Mouse (Mus musculus): ENCODE measurements around the gene Klhl41.
"Not testable (repeated sequence)": the region's sequence is repeated elsewhere in the genome, so short reads cannot be mapped to it uniquely, and the experiment has no call there.

The Klhl41 gene

GRCm38 (mm10) chr2:69669853-69670252 is at the start of gene Klhl41:
Gene Klhl41, plus strand, starts transcription at chr2:69670120.
- no peak for DNase-seq (ENCODE audit: low spot score)

GRCm38 (mm10) chr2:69629215-69629614 is 40.7 kb upstream of the Klhl41 start:
- DNase-seq (ENCODE audit: low spot score) = peak; percentile 24

DNA sequence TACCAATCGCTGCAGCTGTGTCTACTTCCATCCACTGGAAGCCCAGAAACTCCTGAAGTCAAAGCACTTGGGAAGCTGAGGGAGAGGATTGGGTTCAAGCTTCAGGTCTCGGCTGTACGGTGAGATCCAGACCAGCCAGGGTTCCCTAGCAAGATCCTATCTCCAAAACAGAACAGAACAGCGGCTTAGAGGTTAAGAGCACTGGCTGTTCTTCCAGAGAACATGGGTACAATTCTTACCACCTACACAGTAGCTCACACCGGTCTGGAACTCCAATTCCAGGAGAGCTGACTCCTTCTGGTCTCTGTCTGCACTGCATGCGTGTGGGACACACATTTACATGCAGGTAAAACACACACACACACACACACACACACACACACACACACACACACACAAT is 40.0 kb upstream of the Klhl41 start:
- DNase-seq (ENCODE audit: low spot score) = no peak

- DNase-seq (ENCODE audit: low spot score) = peak; percentile 81
These were observed 39.1 kb upstream of the Klhl41 start for GRCm38 (mm10) chr2:69630792-69631191.

GRCm38 (mm10) chr2:69631449-69631848 is 38.5 kb upstream of the Klhl41 start:
- no peak for DNase-seq (ENCODE audit: low spot score)

GRCm38 (mm10) chr2:69635064-69635701 is 34.7 kb upstream of the Klhl41 start:
- peak; percentile 57 for DNase-seq (ENCODE audit: low spot score)

GRCm38 (mm10) chr2:69635807-69636206 is 34.1 kb upstream of the Klhl41 start:
- peak; percentile 62 for DNase-seq (ENCODE audit: low spot score)

- not testable (repeated sequence) for DNase-seq (ENCODE audit: low spot score)
These were observed 31.9 kb upstream of the Klhl41 start for GRCm38 (mm10) chr2:69637989-69638388.

DNA sequence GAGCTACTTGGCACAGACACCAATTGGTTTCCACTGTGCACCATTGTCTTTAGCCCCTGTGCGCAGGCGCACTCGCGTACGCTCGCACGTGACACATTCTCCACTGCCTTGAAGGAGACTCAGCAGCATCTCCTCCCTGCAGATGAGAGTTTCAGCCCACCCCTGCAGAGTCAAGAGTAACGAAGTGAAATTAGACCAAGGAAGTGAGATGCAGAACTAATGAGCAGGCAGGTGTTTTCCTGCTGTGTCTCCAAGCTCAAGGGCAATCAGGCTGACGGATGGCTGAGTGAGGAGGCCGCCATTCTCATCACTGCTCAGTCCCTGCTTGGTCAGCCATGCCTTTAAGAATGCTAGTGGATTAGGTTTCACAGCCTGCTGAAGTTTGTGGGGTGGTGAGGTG is 29.8 kb upstream of the Klhl41 start:
- DNase-seq (ENCODE audit: low spot score) = no peak

- no peak for DNase-seq (ENCODE audit: low spot score)
These were observed 24.8 kb upstream of the Klhl41 start for GRCm38 (mm10) chr2:69644968-69645617.

DNA sequence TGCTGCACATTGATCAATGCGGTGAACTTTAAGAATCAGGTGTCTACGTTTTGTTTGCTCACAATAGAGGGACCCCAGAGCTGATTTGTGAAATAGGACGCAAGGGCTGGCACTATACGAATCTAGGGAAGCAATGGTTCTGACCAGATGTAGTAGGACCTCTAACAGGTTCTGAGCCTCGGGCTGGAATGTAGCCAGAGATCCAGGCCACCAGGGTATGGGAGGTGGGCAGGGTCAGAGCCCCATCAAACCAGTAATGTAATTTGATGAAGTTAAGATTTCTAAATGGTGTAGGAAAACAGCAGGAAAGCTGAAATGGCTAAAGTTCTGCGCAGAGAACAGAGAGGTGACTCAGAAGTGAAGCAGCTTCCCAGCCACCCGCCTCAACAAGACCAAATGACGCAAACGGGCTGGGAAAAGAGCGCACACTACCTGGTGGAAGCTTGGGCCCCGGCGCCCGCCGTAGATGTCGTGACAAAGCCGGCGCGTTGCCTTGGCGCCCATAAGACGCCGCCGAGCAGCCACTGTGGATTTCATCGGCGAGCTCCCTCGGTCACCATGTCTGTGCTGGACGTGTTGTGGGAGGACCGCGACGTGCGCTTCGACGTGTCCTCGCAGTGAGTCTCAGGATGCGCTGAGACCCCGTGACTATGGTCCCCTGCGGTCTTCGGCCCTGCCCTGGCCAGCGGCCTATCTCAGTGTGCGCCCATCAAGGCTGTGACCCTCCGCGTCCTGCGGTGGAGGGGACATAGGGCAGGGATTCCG is 23.0 kb upstream of the Klhl41 start, which contains the start of gene Bbs5:
TSS of gene Bbs5 (plus strand) at position 446 of the 765 bp plus-strand sequence.
- peak; percentile 92 for DNase-seq (ENCODE audit: low spot score)

DNA sequence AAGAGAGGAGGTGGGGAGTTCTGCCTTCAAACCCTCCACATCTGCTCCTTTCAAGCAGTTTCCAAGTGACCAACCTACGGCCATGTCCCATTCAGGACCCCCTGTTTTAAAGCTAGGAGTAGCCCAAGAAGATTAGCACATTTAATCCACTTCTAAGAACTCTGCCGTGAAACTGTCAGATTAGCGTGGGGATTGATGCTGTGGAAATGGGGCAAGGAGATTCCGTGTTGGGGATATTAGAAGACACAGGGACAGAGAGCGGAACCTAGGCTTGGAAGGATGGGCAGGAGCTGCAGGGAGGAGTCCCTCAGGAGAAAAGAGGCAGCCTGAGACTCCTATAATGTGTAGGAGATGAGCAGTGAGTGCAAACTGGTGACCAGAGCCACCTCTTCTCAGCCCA is 20.2 kb upstream of the Klhl41 start:
- no peak for DNase-seq (ENCODE audit: low spot score)

DNA sequence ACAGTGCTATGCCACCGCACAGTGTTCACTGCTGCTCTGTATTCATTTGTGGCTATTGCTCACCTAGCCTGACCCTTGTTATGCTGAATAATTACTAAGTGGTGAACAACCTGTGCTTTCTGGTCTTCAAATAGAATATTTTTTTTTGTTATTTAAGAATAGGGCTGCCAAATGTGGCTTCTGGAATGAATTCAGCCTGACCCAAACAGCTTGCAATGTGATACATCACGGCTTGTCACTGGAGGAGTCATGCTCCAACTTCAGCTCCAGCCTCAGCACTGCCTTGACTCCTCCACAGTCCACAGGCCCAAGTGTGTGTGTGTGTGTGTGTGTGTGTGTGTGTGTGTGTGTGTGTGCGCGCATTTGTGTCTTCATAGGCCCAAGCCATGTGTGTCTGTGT is 10.6 kb upstream of the Klhl41 start:
- DNase-seq (ENCODE audit: low spot score) = no peak

DNA sequence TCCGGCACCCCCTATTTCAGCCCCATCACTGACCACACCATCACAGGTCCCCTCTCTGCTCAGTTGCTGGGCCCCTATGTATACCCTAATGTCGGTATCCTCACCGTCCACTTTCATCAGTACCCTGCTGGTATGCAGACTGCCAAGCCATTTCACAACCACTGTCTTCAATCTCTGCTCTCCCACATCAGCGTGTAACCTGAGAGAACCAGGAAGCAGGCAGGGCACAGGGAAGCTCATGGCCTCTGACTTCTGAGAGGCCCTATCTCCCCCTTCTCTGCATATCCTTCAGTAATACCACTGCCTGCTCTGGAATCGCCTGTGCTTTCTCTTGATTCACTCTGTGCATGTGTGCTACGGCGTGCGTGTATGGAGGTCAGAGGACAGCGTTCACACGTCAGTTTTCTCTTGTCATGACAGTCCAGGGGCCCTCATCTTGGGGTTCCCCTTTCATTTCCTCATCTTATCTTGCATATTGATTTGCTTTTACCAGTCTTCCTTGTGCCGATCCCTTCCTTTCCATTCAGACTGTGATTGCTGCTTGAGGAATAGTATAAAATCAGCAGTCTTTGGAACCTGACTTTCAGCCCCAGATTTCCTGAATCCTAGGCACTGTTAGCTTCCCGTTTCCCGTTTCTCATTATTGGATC is 6.0 kb upstream of the Klhl41 start:
- DNase-seq (ENCODE audit: low spot score) = no peak

GRCm38 (mm10) chr2:69667656-69668055 is 2.3 kb upstream of the Klhl41 start:
- no peak for DNase-seq (ENCODE audit: low spot score)

DNA sequence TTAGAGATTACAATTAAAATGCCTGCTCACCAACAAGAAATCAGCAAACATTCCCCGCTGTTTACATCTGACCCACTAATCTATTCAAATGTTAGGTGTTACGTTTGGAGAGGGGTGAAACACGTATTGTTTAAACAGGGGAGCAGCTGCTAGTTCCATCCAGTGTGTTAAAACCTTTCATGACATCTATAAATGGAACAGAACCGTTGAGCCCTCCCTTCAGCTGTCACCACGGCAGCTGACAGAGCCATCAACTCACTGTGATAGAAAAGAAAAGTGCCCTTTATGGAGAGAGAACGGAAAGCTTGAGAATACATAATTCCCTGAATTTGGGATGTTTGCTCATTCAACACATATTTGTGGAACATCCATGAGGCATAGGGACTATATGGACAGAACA is 1.5 kb upstream of the Klhl41 start:
- DNase-seq (ENCODE audit: low spot score) = no peak

GRCm38 (mm10) chr2:69673723-69674122 is 3.8 kb downstream of the Klhl41 start:
- DNase-seq (ENCODE audit: low spot score) = no peak

GRCm38 (mm10) chr2:69675266-69675665 is 5.3 kb downstream of the Klhl41 start:
- no peak for DNase-seq (ENCODE audit: low spot score)

DNA sequence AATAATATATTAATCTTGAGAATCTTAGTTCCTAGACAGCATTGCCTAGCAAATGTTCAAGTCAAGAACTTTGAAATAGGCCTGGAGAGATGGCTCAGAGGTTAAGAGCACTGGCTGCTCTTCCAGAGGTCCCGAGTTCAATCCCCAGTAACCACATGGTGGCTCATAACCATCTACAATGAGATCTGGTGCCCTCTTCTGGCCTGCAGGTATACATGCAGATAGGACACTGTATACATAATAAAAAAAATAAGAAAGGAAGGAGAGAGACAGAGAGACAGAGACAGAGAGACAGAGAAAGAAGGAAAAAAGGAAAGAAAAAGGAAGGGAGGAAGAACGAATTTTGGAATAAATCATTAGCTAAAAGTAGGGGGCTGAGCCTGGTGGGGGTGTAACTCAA is 6.8 kb downstream of the Klhl41 start:
- DNase-seq (ENCODE audit: low spot score) = no peak

DNA sequence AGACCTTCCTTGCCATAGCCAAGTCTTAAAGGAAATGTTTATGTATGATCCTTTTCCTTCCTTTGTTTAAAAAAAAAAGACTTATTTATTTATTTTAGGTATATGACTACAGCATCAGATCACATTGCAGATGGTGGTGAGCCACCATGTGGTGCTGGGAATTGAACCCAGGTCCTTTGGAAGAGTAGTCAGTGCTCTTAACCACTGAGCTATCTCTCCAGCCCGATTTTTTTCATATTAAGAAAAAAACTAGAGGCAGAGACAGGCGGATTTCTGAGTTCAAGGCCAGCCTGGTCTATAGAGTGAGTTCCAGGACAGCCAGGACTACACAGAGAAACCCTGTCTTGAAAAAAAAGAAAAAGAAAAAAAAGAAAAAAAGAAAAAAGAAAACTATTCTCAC is 7.3 kb downstream of the Klhl41 start:
- DNase-seq (ENCODE audit: low spot score) = not testable (repeated sequence)

GRCm38 (mm10) chr2:69679990-69680389 is 10.1 kb downstream of the Klhl41 start:
- no peak for DNase-seq (ENCODE audit: low spot score)

DNA sequence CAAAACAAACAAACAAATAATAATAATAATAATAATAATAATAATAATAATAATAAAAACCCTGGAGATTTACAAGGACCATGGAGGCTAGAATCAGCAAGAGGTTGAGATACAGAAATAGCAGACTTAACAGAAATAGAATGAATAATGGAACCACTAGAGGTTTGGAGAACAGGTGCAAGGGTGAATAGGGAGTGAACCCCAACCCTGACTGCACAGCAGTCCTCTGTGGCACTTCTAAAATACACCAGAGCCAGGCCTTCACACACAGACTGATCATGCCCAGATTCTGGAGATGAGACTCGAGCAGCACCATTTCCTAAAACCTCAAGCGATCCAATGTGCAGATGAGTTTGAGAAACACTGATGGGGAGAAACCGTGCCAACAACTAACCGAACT is 12.0 kb downstream of the Klhl41 start:
- DNase-seq (ENCODE audit: low spot score) = no peak

Measured in lung, postnatal 25 days (tissue).